Mouse (Mus musculus) embryo, embryonic 11 days (tissue): ENCODE measurements around the gene D630003M21Rik.

Experiments used
- DNase-seq: peaks from one replicate; pipeline ENCODE4 v3.0.0-alpha.2; 2015

The D630003M21Rik gene

GRCm38 (mm10) chr2:158137771-158138170, 91.3 kb downstream of the D630003M21Rik start:
- no peak for DNase-seq

- DNase-seq = no peak
Measured at GRCm38 (mm10) chr2:158136205-158136604, 92.8 kb downstream of the D630003M21Rik start.

- DNase-seq = no peak
Measured at GRCm38 (mm10) chr2:158133050-158133449, 96.0 kb downstream of the D630003M21Rik start.
